In genomic region chr9:91354434-91355269, GRCm38 (mm10) we compare ENCODE assay signal across 11 mouse cellular contexts. TPM values are rescaled to one million over a fixed set of nuclear protein-coding genes. Genes with fewer than 3 reads are reported as not detected.
DNase-seq lines count a peak whose midpoint lies in the region; ATAC-seq lines count a peak whose summit lies in the region.
"Had no signal": no experiment of that assay in that cellular context is flagged by ENCODE, and none has a peak within 500 bp of the region (broad histone marks: within the 10 kb centered on the region; RNA-seq: fewer than 3 reads in every experiment).

No protein-coding gene starts in this region.

- peaks cover 77% of the 10 kb centered on the region for H3K27me3 ChIP-seq in limb, embryonic 11.5 days (ENCODE audit: control insufficient read depth, insufficient read depth, low read length)
- H3K27me3 ChIP-seq in limb, embryonic 10.5 days (ENCODE audit: low read depth, poor library complexity, severe bottlenecking), result peaks cover 100% of the 10 kb centered on the region
- peaks cover 69% of the 10 kb centered on the region for H3K27me3 ChIP-seq in hindbrain, embryonic 14.5 days (ENCODE audit: control insufficient read depth, insufficient read depth, low read length)
- H3K27me3 ChIP-seq in neural tube, embryonic 15.5 days (replicated peaks), result peaks cover 30% of the 10 kb centered on the region

- no peak overlapping the region for H3K27ac ChIP-seq in limb, embryonic 11.5 days (replicated peaks; ENCODE audit: low read depth, low read length)
- no peak overlapping the region for H3K27ac ChIP-seq in limb, embryonic 10.5 days
- H3K27ac ChIP-seq in hindbrain, embryonic 14.5 days, result peak overlapping the region; percentile 76
- H3K27ac ChIP-seq in neural tube, embryonic 15.5 days (replicated peaks), result peak overlapping the region; percentile 75

- H3K4me2 ChIP-seq in limb, embryonic 11.5 days (ENCODE audit: low read depth, severe bottlenecking), result no peak overlapping the region
- H3K4me2 ChIP-seq in hindbrain, embryonic 14.5 days (replicated peaks), result peak overlapping the region; percentile 53
- H3K4me2 ChIP-seq in neural tube, embryonic 15.5 days, result peak overlapping the region; percentile 59

- H3K4me1 ChIP-seq in limb, embryonic 11.5 days (ENCODE audit: control insufficient read depth, insufficient read depth, low read length), result no peaks in the 10 kb centered on the region
- peaks cover 18% of the 10 kb centered on the region for H3K4me1 ChIP-seq in limb, embryonic 10.5 days
- H3K4me1 ChIP-seq in hindbrain, embryonic 14.5 days (replicated peaks; ENCODE audit: control insufficient read depth, insufficient read depth, low read length), result 0 out of 2 replicates have a peak, but pooled peaks cover 11% of the 10 kb centered on the region
- peaks cover 18% of the 10 kb centered on the region for H3K4me1 ChIP-seq in neural tube, embryonic 15.5 days

- H3K4me3 ChIP-seq in limb, embryonic 11.5 days (ENCODE audit: low read depth, low read length), result no peak overlapping the region
- H3K4me3 ChIP-seq in limb, embryonic 10.5 days, result no peak overlapping the region
- peak overlapping the region; percentile 25 for H3K4me3 ChIP-seq in hindbrain, embryonic 14.5 days (replicated peaks; ENCODE audit: low read length)
- H3K4me3 ChIP-seq in neural tube, embryonic 15.5 days (replicated peaks), result peak overlapping the region; percentile 34; the same call in 1 of the 2 replicates

- H3K9me3 ChIP-seq in limb, embryonic 11.5 days (ENCODE audit: control insufficient read depth, low read length), result no peaks in the 10 kb centered on the region
- H3K9me3 ChIP-seq in limb, embryonic 10.5 days (replicated peaks), result no peaks in the 10 kb centered on the region
- H3K9me3 ChIP-seq in hindbrain, embryonic 14.5 days (ENCODE audit: control insufficient read depth, low read length), result no peaks in the 10 kb centered on the region
- H3K9me3 ChIP-seq in neural tube, embryonic 15.5 days (replicated peaks), result no peaks in the 10 kb centered on the region

- peak; percentile 52 for DNase-seq in limb, embryonic 11.5 days (ENCODE audit: low spot score)
- DNase-seq in limb, embryonic 10.5 days (ENCODE audit: low spot score), result no peak
- DNase-seq in embryo, embryonic 9.5 days (ENCODE audit: extremely low spot score), result peak; percentile 30
- DNase-seq in hindbrain, embryonic 14.5 days (ENCODE audit: low spot score), result peak; percentile 33
- no peak for DNase-seq in lung, postnatal 25 days (ENCODE audit: low spot score)
- DNase-seq in layer of hippocampus, postnatal 14 days (ENCODE audit: low spot score in 2 of 2), result no peak
- no peak for DNase-seq in left cerebral cortex, adult 8-10 months (ENCODE audit: low spot score in 2 of 2)
- DNase-seq: B cell, adult 2 months; lung, adult 2 months had no signal

- 2% methylated on average over 22 of the region's 22 CpGs for WGBS in limb, embryonic 11.5 days
- WGBS in limb, embryonic 10.5 days, result 3% methylated on average over 22 of the region's 22 CpGs
- 5% methylated on average over 22 of the region's 22 CpGs for WGBS in hindbrain, embryonic 14.5 days
- WGBS in neural tube, embryonic 15.5 days, result 11% methylated on average over 22 of the region's 22 CpGs

- no peaks in the 10 kb centered on the region for H3K36me3 ChIP-seq in limb, embryonic 11.5 days (ENCODE audit: control insufficient read depth, insufficient read depth, low read length)
- H3K36me3 ChIP-seq in limb, embryonic 10.5 days, result no peaks in the 10 kb centered on the region
- H3K36me3 ChIP-seq in hindbrain, embryonic 14.5 days (replicated peaks; ENCODE audit: control insufficient read depth, insufficient read depth), result no peaks in the 10 kb centered on the region
- H3K36me3 ChIP-seq in neural tube, embryonic 15.5 days, result no peaks in the 10 kb centered on the region

- no peak for ATAC-seq in limb, embryonic 11.5 days (ENCODE audit: insufficient number of reproducible peaks, low FRiP score, low TSS enrichment, low read depth)
- no peak for ATAC-seq in hindbrain, embryonic 14.5 days (ENCODE audit: low FRiP score)
- no peak for ATAC-seq in neural tube, embryonic 15.5 days (ENCODE audit: low FRiP score)

- H3K9ac ChIP-seq in limb, embryonic 11.5 days (ENCODE audit: low read length), result no peak overlapping the region
- H3K9ac ChIP-seq in hindbrain, embryonic 14.5 days, result peak overlapping the region; percentile 61
- H3K9ac ChIP-seq in neural tube, embryonic 15.5 days (replicated peaks), result 0 out of 2 replicates have a peak overlapping the region, but pooled peaks have one; percentile 24

RNA-seq across cellular contexts. Expression of gene Zic4, which starts 7.6 kb away (rescaled TPM):
- 0.34 and 0.37 TPM in 2 replicates for polyA plus RNA-seq in limb, embryonic 11.5 days (2014; fragmentation: Nextera tagmentation; extraction: Ambion mirVana)
- 0.05 and 0.24 TPM in 2 replicates for polyA plus RNA-seq in limb, embryonic 10.5 days (2016; fragmentation: Nextera tagmentation; extraction: Ambion mirVana)
- 47.8 and 54.9 TPM in 2 replicates for polyA plus RNA-seq in hindbrain, embryonic 14.5 days (2014; fragmentation: Nextera tagmentation; extraction: Ambion mirVana)
- 28.3 and 44.9 TPM in 2 replicates for polyA plus RNA-seq in neural tube, embryonic 15.5 days (2015; fragmentation: Nextera tagmentation; extraction: Ambion mirVana)
- total RNA-seq in layer of hippocampus, postnatal 14 days (2021), result 1 to 10 TPM; 5.4 to 7.4 TPM
- 1 to 10 TPM; 3.2 to 8.1 (median 5.6) TPM for total RNA-seq in left cerebral cortex, adult 8-10 months (2022)
- total RNA-seq: hematopoietic stem cell, adult 5-6 weeks had no signal
- polyA plus RNA-seq: lung, adult 2 months had no signal

RNA-seq across cellular contexts. Expression of gene Zic1, which starts 11.0 kb away (rescaled TPM):
- polyA plus RNA-seq in limb, embryonic 11.5 days (2014; fragmentation: Nextera tagmentation; extraction: Ambion mirVana), result 0.18 and 0.27 TPM in 2 replicates
- 0.05 and 0.06 TPM in 2 replicates for polyA plus RNA-seq in limb, embryonic 10.5 days (2016; fragmentation: Nextera tagmentation; extraction: Ambion mirVana)
- polyA plus RNA-seq in hindbrain, embryonic 14.5 days (2014; fragmentation: Nextera tagmentation; extraction: Ambion mirVana), result 21.4 and 25.1 TPM in 2 replicates
- polyA plus RNA-seq in neural tube, embryonic 15.5 days (2015; fragmentation: Nextera tagmentation; extraction: Ambion mirVana), result 9.7 and 13.2 TPM in 2 replicates
- 10 to 100 TPM; 28.5 to 30.0 TPM for total RNA-seq in layer of hippocampus, postnatal 14 days (2021)
- 10 to 100 TPM; 13.6 to 36.2 (median 24.1) TPM for total RNA-seq in left cerebral cortex, adult 8-10 months (2022)
- total RNA-seq: hematopoietic stem cell, adult 5-6 weeks had no signal

Comparison
In these comparisons a context has a peak if more than half of its experiments do, and no peak if none do; other contexts are left out.
1. DNase-seq: peak in limb, embryonic 11.5 days (single experiment), embryo, embryonic 9.5 days (single experiment) and hindbrain, embryonic 14.5 days (single experiment); none in limb, embryonic 10.5 days (single experiment), lung, postnatal 25 days (single experiment), layer of hippocampus, postnatal 14 days (0 of 2) and left cerebral cortex, adult 8-10 months (0 of 2).
2. H3K27ac ChIP-seq: peak in hindbrain, embryonic 14.5 days (single experiment) and neural tube, embryonic 15.5 days (single experiment); none in limb, embryonic 11.5 days (single experiment) and limb, embryonic 10.5 days (single experiment).
3. H3K4me3 ChIP-seq: peak in hindbrain, embryonic 14.5 days (single experiment) and neural tube, embryonic 15.5 days (single experiment); none in limb, embryonic 11.5 days (single experiment) and limb, embryonic 10.5 days (single experiment).
4. RNA of gene Zic4, which starts 7.6 kb away (polyA plus RNA-seq): 47.8 to 54.9 TPM in hindbrain, embryonic 14.5 days and 28.3 to 44.9 TPM in neural tube, embryonic 15.5 days; 0.34 to 0.37 TPM in limb, embryonic 11.5 days and 0.05 to 0.24 TPM in limb, embryonic 10.5 days; every median in the first group is over 10 times any median in the second.